Mouse (Mus musculus) ZHBTc4 (cell line): ENCODE measurements around the gene Tmem150b.

Source experiments
- DNase-seq: peaks from one replicate; pipeline ENCODE4 v3.0.0-alpha.2; 2011; ENCODE audit warnings: low read depth, low spot score

The Tmem150b gene

DNA sequence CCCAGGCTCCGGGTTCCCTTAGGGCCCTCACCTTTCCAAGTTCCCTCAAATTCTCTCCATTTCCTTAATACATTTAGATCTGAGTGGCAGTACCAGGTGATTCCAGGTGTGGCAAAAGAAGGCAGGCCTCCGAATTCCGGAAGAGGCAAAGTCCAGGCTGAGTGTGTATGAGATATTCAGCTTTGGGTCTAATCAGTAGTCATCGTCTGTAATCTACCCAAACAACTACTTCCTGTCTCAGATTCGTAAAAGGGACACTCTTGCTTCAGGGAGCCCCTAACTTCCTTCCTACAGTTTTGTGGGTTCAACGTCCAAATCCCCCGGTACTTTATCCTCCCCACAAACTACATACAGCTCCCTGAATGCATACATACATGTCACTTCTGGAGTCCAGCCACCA lies at the start of gene Tmem150b:
Gene Tmem150b (minus strand): TSS at position 81 of the 400 bp plus-strand sequence.
- DNase-seq: no peak

DNA sequence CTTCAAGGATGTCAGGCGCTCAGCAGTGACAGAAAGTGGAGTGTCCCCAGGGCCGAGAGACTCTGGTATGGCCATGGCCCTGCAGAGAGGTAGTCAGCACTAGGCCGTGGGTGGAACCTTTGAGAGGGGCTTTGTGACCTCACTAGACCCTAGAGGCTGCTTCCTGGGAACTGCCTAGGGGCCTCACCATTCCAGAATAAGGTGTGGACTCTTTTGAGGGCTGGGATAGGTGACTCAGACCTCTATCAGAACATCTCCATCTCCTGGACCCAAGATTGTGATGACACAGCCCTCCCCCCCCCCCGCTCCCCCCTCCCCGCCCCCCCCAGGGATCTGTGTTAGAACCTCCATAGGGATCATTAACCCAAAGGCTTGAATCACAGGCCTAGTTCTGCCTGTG lies 46.2 kb upstream of the Tmem150b start, which contains the start of gene Fam71e2:
Gene Fam71e2 (minus strand): TSS at position 101 of the 400 bp plus-strand sequence.
- DNase-seq: no peak

DNA sequence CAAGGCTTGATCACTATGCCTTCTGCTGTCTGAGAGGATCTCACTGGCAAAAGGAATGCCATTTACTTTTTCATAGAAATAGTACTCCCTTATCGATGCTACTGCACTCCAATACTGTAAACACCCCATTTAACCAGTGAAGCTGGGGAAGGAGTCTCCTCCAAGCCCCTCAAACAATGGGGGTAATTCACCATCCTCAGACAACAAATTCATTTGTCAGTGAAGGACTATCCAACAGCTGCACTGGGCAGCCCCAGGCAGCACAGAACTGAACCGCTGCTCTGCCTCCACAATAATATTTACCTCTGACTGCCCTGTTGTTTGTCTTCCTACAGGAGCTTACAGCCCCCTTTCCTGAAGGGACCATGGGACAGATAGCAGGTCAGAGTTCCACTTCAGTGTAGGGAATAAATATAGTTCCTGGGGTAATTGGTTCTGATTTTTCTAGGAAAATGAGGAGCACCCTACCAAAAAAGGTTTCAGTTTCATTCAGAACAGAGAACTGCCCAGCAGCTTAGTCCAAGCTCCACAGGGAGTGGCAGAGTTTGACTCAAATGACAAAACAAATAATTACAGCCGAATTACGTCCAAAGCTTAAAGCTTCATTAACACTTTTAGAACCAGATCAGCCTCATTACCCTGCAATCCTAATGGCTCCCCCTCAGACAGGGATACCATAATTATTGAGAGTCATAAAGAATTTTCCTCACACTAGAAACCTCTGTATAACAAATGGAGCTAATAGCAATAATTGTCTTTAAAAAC lies 40.1 kb upstream of the Tmem150b start:
- DNase-seq: no peak

DNA sequence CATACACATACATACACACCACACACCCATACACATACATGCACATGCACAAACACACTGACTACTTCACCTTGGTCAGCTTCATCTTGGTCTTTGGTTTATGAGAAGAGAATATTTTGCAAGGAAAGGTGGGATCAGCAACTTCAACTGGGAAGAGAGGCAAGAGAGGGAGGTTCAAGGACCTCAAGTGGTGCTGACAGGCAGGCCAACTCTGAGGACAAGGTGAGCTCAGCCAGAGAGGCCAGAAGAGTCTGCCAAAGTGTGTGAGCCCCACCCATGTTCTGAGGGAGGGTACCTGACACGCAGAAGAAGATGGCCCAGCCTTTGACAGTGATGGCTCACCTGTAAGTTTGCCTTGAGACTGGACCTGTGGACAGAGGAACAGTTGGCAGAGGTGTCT lies 34.6 kb upstream of the Tmem150b start:
- DNase-seq: no peak

DNA sequence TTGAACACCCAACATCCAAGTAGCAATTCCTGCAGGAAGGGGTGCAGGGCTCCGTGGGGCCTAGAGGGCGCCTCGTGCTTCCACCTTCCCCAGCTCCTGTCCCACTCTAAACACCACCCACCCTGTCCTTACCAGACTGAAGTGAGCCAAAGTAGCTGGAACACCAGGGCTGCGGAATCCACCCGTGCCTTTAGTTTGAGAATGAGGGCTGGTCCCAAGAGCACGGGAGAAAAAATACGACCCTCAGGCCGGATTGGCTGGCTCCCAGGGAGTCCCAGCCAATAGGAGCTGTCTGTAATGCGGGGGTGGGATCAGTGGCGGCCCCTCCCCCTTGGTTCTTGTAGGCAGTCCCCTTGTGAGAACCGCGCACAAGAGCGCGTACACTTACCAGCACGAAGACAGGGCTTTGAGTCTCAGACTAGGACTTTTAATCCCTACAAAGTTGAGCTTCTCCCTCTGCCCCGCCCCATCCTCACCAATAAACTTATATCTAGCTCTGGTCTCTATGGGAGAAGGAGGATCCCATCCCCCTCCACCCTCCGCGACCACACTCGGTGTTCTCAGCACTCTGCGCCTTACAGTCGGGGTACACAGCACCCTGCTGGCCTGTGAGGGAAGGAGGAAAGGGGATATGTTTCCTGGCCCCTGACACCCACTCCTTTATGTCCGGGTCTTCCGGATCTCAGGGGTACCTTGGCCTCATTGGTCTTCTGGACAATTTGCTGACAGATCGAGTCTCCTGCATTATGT lies 27.9 kb upstream of the Tmem150b start, which contains the start of gene Cox6b2:
Gene Cox6b2 (minus strand): TSS at position 274 of the 750 bp plus-strand sequence.
- DNase-seq: peak; percentile 99

DNA sequence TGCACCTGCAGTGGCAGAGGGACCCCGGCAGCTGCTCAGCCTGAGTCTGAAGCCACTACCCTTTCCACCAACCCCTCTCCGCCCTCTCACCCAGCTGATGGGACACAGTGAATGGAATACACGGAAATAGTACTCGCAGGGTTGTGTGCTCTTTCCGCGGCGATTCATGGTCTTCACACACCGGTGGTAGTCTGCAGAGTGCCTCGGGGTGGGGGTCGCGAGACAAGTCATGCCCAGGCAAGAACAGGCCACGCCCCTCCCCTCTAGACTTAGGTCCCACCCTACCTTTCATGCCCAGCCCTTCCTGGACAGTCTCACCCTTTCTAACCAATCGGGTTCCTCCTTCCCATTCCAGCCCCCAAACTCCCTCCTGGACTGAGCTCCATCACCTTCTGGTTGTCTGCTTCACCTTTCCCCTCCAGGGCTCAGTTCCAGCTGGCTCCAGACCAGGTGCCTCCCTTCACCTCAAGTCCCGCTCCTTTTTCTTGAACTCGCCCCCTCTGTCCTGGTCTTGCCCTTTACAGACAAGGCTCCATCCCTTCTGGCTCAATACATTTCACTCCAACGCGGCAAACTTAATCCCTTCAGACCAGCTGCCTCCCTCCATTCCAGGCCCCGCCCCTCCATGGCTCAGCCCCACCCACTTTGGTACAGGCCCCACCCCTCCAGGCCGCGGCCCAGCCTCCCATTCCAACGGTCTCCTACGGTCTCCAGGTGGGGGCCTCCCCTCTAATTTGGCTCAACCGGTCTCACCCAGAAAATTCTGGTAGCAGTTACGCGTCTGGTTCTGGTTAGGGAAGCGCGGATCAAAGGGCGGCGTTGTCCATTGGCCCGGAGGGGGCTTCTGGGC lies 27.1 kb upstream of the Tmem150b start:
- DNase-seq: peak; percentile 98

DNA sequence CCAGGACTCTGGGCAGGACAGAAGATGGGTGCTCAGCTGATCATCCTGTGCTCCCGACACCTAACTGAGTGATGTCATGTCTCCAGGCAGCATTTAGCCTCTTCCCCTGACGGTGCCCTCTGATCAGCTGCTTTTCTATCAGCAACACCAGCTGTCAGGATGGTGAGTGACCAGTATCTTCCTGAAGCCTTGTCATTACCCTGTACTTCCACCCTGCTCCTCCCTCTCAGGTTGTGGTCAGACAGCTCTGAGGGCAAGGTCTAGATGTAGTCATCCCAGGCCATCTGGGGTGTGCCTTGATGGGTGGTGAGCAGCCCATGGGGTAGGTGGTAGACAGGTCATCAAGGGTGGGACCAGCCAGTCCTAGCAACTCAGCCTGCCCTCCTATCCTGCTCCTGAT lies 24.1 kb upstream of the Tmem150b start:
- DNase-seq: no peak

DNA sequence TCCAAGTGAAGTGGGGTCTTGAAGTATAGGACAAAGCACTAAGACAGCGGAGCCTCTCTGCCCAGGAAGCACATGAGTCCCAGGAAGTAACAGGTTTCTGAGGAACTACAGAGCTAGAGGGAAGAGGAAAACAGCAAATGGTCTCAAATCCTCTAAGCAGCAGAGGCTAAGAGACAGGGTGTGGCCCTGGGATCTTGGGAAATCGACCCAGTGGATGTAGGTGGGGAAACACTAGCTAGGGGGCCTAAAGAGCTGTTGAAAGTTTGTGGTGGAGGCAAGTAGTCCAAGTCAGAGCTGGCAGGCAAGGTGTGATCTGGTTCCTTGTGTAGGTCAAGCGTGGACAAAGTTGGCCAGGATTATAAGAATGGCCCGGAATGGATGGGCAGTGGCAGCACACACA lies 23.3 kb upstream of the Tmem150b start:
- peak; percentile 70 for DNase-seq

DNA sequence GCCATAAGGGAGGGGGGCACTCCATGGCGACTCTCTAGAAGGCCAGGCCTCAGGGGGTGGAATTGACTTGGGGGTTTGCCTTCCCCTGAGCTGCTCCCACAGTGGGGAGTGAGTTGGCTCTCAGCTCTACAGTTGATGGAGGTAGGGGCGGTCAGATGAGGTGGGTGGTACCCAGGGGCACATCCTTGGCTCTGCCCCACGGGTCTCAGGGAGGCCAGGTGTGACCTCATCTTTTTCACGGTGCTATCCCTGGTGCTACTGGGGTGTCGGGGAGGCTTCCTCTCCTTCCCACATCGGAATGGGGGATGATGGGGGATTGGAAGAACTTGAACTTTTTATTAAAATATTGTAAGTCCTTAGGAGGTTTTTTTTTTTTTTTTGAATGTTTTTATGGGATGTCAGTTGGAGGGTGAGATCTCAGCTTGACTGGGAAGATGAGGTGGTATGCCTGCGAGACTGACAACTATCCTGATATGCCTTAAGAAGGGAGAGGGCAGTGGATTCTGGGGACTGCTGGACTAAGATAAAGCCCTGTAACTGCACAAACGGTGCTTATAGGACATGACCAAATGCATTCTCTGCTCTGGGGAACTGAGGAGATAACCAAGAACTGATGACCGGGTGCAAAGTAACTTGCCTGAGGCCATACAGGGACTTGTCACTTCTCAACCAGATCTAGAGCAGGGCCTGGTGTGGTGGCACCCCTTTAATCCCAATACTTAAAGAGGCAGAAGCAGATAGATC lies 22.3 kb upstream of the Tmem150b start:
- no peak for DNase-seq

DNA sequence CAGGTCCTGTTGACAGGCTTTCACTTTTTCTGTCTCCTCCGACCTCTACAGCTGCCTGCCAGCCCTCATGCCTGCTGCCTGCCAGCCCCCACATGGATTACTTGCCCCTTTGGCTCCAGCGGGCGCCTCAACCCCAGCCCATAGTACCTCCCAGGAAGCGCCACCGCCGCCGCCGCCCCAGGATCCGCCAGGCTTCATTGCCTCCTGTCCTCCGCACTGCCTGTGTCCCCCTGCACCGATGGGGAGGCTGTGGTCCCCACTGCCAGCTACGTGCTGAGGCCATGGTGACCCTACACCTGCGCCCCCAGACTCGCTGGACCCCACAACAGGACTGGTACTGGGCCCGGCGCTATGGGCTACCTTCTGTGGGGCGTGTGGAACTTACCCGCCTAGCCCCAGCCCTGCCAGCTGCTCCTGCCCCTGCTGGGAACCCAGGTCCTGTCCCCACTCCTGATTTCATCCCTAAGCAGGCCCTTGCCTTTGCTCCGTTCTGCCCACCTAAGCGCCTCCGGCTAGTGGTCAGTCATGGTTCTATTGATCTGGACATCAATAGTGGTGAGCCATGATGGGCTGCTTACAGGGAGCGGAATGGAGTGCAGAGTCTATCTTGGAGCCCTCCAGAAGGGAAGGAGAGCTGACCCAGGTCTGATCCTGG lies 21.4 kb upstream of the Tmem150b start:
- DNase-seq: no peak

DNA sequence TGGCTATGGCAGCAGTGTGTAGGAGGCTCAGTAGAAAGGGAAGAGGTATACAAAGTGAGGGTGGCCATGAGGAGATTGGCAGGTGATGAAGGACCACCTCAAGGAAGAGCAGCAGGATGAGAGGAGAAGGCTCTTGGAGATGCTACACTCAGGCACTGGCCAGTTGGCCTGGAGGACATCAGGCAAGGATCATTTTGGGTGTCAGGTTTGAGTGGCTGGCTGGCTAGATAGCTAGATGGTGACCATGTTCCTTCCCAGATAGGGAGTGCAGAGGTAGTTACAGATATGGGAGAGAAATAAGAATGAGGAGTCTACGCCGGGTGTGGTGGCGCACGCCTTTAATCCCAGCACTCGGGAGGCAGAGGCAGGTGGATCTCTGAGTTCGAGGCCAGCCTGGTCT lies 19.8 kb upstream of the Tmem150b start:
- DNase-seq: no peak

DNA sequence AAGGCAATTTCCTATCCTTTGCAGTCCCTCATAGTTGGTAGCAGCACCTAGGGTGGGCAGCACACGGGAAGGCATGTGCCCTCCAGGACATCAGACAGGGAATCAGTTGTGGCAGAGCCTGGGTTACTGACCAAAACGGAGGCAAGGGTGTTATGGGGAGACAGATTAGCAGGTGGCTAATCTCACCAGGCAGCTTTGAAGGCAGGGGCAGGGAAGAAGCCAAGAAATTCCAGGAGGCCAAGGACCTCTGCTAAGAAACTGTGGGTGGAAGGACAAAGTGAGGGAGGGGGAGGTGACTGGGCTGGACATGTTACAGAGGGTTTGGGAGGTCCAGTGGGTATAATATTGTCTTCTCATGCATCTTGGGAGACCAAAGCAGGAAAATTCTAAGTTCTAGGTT lies 18.3 kb upstream of the Tmem150b start:
- DNase-seq: no peak

DNA sequence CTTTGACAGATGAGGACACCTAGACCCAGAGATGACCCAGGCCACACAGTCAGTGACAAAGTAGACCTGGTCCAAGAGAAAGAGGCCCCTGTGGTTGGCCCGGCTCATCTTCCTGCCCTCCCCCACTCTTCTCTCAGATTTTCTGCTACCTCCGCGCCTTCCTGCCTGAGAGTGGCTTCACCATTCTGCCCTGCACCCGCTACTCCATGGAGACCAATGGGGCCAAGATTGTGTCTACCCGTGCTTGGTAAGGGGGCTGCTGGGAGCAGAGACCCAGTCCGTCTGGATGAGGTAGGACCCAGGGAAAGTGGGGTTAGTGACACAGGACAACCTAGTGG lies 17.4 kb upstream of the Tmem150b start:
- DNase-seq: no peak

DNA sequence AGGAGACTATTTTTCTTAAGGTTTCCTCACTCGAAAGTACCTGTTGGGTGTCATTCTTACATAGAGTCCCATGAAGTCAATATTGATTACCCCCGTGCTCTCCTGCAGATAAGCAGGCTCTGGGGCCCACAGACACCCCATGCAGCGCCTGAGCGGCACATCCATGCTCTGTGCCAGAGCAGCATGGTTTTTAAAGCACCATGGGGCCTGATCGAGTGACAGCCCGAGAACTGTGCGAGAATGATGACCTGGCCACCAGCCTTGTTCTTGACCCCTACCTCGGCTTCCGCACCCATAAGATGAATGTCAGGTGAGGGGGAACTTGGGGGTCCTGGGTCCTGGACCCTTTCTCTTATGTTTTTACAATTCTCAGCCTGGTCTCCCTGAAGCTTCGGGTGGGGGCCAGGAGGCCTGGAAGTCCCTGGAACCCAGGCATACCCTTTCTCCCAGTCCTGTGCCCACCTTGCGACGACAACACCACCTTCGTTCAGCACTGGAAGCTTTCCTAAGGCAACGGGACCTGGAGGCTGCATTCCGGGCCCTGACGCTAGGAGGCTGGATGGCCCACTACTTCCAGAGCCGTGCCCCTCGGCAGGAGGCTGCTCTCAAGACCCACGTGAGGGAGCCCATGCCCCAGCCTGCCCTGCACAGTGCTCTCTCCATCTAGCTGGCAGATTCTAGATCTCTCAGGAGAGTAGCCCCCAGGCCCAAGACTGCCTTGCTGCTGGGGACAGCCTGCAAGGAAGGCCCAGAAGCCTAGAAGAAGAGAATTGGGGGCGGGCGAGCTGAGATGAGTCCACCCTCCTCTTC lies 16.8 kb upstream of the Tmem150b start:
- peak; percentile 52 for DNase-seq

DNA sequence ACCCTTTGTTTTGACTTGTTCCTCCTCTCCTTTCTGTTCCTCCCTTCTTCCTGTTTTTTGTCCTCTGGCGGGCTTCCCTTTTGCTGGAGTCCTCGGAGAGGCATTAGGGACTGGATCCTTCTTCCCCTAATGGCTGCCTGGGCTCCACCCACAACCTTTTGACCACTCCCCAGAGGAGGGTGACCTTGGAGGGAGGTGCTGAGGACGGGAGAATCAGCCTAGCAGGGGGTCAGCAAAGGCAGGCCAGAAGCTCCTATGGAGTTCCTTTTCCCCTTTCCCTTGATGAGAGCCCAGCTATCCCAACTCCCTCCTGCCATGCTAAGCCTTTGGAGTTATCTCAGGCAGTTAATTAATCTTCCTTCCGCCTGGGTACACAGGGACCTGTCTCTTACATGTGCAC lies 16.1 kb upstream of the Tmem150b start:
- DNase-seq: peak; percentile 94

DNA sequence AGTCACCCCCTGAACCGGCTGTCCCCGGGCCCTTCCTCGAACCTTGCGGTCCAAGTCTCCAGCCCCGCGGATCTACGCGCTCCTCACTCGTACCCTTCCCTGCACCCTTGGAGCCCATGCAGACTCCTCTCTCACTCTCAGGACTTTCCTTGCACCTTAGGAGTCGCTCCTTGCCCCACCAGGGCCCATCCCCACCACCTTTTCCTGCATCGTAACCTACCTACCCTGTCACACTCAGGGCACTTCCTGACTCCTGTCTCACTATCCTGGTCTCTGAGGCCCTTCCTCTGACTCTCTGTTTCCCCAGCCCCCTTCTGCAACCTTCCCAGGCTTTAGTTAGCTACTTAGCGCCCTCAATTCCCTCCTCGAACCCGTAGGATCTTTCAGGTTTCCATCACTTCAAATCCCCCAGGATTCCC lies 15.3 kb upstream of the Tmem150b start:
- no peak for DNase-seq

DNA sequence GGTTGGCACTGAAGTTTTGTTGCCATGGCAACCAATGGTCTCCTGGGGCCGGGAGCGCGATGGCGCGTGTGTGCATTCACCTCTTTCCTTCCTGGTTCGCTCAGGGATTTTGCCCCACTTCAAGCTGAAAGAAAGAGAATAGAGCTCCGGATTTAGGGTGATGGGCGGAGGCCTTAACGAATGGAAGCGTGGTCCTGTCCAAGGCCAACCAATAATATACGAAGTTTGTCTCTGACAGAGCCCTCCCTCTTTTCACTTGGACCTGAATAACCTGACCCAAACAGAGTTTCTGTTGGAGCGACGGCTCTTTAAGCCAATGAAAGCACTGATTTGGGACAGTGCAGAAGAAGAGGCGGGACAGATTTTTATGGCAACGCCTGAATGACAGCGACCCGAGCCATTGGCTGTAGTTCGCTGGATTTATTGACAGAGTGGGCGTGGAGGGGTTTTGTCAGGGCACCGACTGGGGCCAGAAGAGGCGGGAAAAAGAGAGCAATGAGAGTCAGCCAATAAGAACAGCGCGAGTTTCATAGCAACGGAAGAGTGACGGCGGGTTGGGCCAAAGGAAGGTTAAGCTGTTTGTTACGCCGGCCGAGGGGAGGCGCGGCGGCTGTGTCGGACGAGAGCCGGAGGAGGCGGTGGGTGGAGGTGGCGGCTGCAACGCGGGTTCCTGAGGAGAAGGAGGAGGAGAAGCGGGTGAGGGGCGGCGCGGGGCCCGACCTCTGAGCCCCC lies 14.7 kb upstream of the Tmem150b start, which contains the start of gene Kmt5c:
Gene Kmt5c (plus strand): TSS at position 572 of the 732 bp plus-strand sequence.
- DNase-seq: peak; percentile 100

DNA sequence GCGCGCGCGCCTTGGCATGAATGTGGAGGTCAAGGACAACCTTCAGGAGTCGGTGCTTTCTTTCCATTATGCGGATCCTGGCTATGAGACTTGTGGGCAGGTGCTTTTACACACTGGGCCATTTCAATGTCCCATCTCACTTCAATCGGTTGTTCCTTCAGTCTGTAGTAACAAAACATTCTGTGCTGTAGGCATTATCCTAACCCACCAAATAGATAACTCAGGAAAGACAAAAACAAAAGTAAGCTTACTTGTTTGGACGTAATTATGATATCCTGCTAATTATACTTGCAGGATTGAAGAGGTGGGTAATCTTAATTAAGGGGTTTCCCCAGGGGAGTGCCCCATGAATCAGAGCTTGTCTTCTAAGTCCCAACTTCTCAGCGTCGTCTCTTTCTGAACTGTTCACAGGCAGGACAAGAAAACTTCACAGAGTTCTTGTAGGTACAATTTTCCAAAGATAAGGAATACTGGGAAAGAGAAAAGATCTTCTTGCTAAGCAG lies 14.0 kb upstream of the Tmem150b start:
- DNase-seq: no peak

DNA sequence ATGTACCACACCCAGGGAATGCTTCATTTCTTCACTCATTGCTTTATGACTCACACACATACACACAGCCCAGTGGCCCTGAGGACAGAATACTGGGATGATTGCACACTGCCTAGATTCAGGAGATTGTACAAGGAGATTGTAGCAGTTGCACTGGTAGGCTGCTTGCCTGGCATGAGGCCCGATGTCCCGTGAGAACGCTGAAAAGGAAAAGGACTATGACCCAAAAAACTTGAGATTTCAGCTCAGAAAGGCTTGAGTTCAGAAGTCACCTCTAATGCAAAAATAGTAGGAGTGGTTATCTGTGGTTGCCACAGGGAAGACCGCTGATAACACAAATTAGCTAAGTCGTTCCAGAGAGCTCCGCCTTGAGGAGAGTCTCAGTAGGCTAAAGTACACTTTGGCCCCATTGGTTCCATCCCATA lies 7.9 kb upstream of the Tmem150b start:
- no peak for DNase-seq
